Mouse (Mus musculus) cortical plate, adult 2 months (tissue): ENCODE data around the gene Nsd1.

ENCODE experiments used
- CTCF ChIP-seq: fragments of 200-500 bp; IDR thresholded peaks from 2 replicates; pipeline ENCODE4 v1.5.1; 2011; ENCODE audit warnings: mild to moderate bottlenecking, control low read depth, low read length; ENCODE audit not compliant: insufficient read depth; ENCODE audit errors: extremely low read depth
- POLR2A ChIP-seq: fragments of 200-500 bp; IDR thresholded peaks from 2 replicates; pipeline ENCODE4 v1.6.1; 2011; ENCODE audit warnings: mild to moderate bottlenecking, low read length, control low read depth; ENCODE audit not compliant: insufficient read depth; ENCODE audit errors: extremely low read depth

DNA sequence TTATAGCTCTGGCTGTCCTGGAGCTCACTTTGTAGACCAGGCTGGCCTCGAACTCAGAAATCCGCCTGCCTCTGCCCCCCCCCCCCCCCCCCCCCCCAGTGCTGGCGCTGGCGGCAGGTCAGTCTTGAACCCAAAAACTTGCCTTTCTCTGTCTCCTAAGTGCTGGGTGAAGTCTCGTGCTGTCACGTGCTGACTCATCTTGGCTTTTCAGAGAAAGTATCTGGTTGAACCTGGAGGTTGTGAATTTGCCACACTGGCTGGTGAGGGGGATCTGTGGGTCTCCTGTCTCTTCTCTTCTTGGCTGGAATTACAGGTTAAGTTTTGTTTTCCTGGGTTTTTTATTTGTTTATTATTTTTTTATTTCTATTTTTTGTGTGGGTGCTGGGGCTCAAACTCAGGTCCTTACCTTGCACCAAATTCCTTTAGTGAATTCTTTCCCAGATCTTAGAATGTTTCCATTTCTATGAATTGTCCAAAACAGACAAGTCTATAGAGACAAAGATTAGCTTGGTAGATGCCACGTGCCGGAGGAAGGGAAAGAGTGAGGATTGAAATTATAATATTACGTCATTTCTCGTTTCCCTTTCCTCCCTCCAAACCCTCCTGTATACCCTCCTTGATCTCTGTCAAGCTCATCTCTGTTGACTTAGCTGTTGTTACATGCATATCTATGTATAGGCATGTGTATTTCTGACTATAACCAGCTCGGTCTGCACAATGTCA lies 4.8 kb upstream of the Nsd1 start:
- TF ChIP-seq CTCF (no peak), POLR2A (no peak)
